Mouse (Mus musculus) CH12.LX (cell line): ENCODE results near the gene Rgr. TPM values are rescaled to one million over a fixed set of nuclear protein-coding genes. Genes with fewer than 3 reads are reported as not detected.
A peak's percentile ranks its signal among the peaks of the same experiment; 100 is the strongest.

Source experiments
- DNase-seq: peaks from one replicate; pipeline ENCODE4 v3.0.0-alpha.2; 2013; ENCODE audit errors: extremely low read depth
- H3K27ac ChIP-seq: 2 replicates; pipeline ENCODE4 v1.5.1; 2012; ENCODE audit warnings: low read depth, mild to moderate bottlenecking, control low read depth, moderate library complexity; ENCODE audit not compliant: insufficient read depth
- H3K27me3 ChIP-seq: replicated peaks from 2 replicates; pipeline ENCODE3; 2012; ENCODE audit warnings: inconsistent platforms
- H3K36me3 ChIP-seq, 2 experiments: replicated peaks in 1 of 2; 2 replicates each; pipeline versions ENCODE3 to v1.6.1; 2012; ENCODE audit warnings: inconsistent platforms in 1 of 2, low read length in 1 of 2, mild to moderate bottlenecking in 1 of 2, mixed read lengths in 1 of 2, moderate library complexity in 1 of 2; ENCODE audit not compliant: control insufficient read depth in 1 of 2, insufficient read depth in 1 of 2
- H3K4me1 ChIP-seq, 2 experiments: 2 replicates each; pipeline ENCODE4 v1.6.1; 2012; ENCODE audit warnings: inconsistent platforms in 1 of 2, moderate library complexity in 1 of 2; ENCODE audit not compliant: insufficient read depth in 2 of 2, control insufficient read depth in 1 of 2
- H3K4me2 ChIP-seq: 2 replicates; pipeline ENCODE4 v1.6.1; 2012; ENCODE audit warnings: low read depth, mild to moderate bottlenecking, control low read depth; ENCODE audit not compliant: poor library complexity, insufficient read depth, severe bottlenecking
- H3K4me3 ChIP-seq, 3 experiments: fragments of 150-350 bp in 1 of 3; sonication (generic) in 1 of 3; replicated peaks in 1 of 3; 2 replicates each; pipeline versions ENCODE3 to v1.5.1; 2011 to 2012; ENCODE audit warnings: low read depth in 2 of 3, low read length in 2 of 3, mild to moderate bottlenecking in 2 of 3, moderate library complexity in 2 of 3, control low read depth in 1 of 3, improper control_type of control experiment in 1 of 3, inconsistent platforms in 1 of 3, mixed read lengths in 1 of 3; ENCODE audit not compliant: poor library complexity in 1 of 3
- H3K79me2 ChIP-seq: replicated peaks from 2 replicates; pipeline ENCODE4 v1.6.1; 2012; ENCODE audit warnings: mild to moderate bottlenecking, moderate library complexity; ENCODE audit not compliant: control insufficient read depth, poor library complexity, insufficient read depth, severe bottlenecking; ENCODE audit errors: extremely low read depth
- H3K9ac ChIP-seq: 2 replicates; pipeline ENCODE4 v1.6.1; 2012; ENCODE audit warnings: low read depth, mild to moderate bottlenecking, control low read depth, moderate library complexity; ENCODE audit not compliant: insufficient read depth
- H3K9me3 ChIP-seq: replicated peaks from 2 replicates; pipeline ENCODE3; 2012; ENCODE audit warnings: low read length, inconsistent platforms, mixed read lengths
- BHLHE40 ChIP-seq: IDR thresholded peaks from 2 replicates; pipeline ENCODE4 v1.6.1; 2011; ENCODE audit warnings: mild to moderate bottlenecking, low read depth, low read length, improper control_type of control experiment
- CHD1 ChIP-seq: IDR thresholded peaks from 2 replicates; pipeline ENCODE4 v1.6.1; 2012; ENCODE audit warnings: low read depth, low read length, improper control_type of control experiment, inconsistent platforms
- CTCF ChIP-seq, 2 experiments: IDR thresholded peaks in 1 of 2; conservative IDR thresholded peaks in 1 of 2; 2 replicates each; pipeline ENCODE4 v1.5.1; 2011 to 2012; ENCODE audit warnings: low read depth in 2 of 2, low read length in 2 of 2, improper control_type of control experiment in 1 of 2, inconsistent platforms in 1 of 2, mild to moderate bottlenecking in 1 of 2, moderate library complexity in 1 of 2
- ELF1 ChIP-seq: IDR thresholded peaks from 2 replicates; pipeline ENCODE4 v1.6.1; 2014; ENCODE audit warnings: low read depth, mild to moderate bottlenecking, inconsistent platforms, low read length, improper control_type of control experiment
- GABPA ChIP-seq: IDR thresholded peaks from 2 replicates; pipeline ENCODE4 v1.6.1; 2012; ENCODE audit warnings: low read depth, low read length, improper control_type of control experiment, inconsistent platforms; ENCODE audit not compliant: insufficient replicate concordance
- IRF4 ChIP-seq: IDR thresholded peaks from 2 replicates; pipeline ENCODE4 v1.6.1; 2014; ENCODE audit warnings: low read depth, mild to moderate bottlenecking, inconsistent platforms, low read length, improper control_type of control experiment
- MAFK ChIP-seq: IDR thresholded peaks from 2 replicates; pipeline ENCODE4 v1.6.1; 2011; ENCODE audit warnings: low read length, improper control_type of control experiment; ENCODE audit not compliant: insufficient replicate concordance
- MAZ ChIP-seq: IDR thresholded peaks from 2 replicates; pipeline ENCODE4 v1.6.1; 2012; ENCODE audit warnings: low read depth, mild to moderate bottlenecking, inconsistent platforms, low read length, improper control_type of control experiment, moderate library complexity
- MYC ChIP-seq: IDR thresholded peaks from 2 replicates; pipeline ENCODE4 v1.6.1; 2011; ENCODE audit warnings: low read depth, mild to moderate bottlenecking, improper control_type of control experiment, low read length
- NELFE ChIP-seq: IDR thresholded peaks from 2 replicates; pipeline ENCODE4 v1.6.1; 2011; ENCODE audit warnings: low read depth, low read length, improper control_type of control experiment
- POLR2A ChIP-seq: IDR thresholded peaks from 2 replicates; pipeline ENCODE4 v1.6.1; 2011; ENCODE audit warnings: low read depth, mild to moderate bottlenecking, improper control_type of control experiment, low read length
- RAD21 ChIP-seq: IDR thresholded peaks from 2 replicates; pipeline ENCODE4 v1.6.1; 2011; ENCODE audit warnings: low read depth, mild to moderate bottlenecking, low read length, improper control_type of control experiment, moderate library complexity
- SMC3 ChIP-seq: IDR thresholded peaks from 2 replicates; pipeline ENCODE4 v1.6.1; 2011; ENCODE audit warnings: low read depth, low read length, improper control_type of control experiment
- USF1 ChIP-seq: IDR thresholded peaks from 2 replicates; pipeline ENCODE4 v1.6.1; 2014; ENCODE audit warnings: low read depth, mild to moderate bottlenecking, inconsistent platforms, low read length, improper control_type of control experiment
- ZC3H11A ChIP-seq: IDR thresholded peaks from 2 replicates; pipeline ENCODE4 v1.6.1; 2012; ENCODE audit warnings: low read depth, mild to moderate bottlenecking, inconsistent platforms, low read length, improper control_type of control experiment
- ZMIZ1 ChIP-seq: IDR thresholded peaks from 2 replicates; pipeline ENCODE4 v1.6.1; 2012; ENCODE audit warnings: low read depth, mild to moderate bottlenecking, inconsistent platforms, low read length, improper control_type of control experiment
- dilution Hi-C: fragments of 300-500 bp; cut with MboI; formaldehyde crosslinking; loops from 2 replicates; pipeline ENCODE4 v1.14.3; 2020; ENCODE audit warnings: low sequenced_read_pairs; ENCODE audit not compliant: extremely low pct_unique_long_range_greater_than_20kb, extremely low pct_ligation_motif_present
- in situ Hi-C: fragments of 300-500 bp; cut with MboI; formaldehyde crosslinking; loops from 3 replicates; pipeline ENCODE4 v1.14.3; 2019; ENCODE audit warnings: low sequenced_read_pairs, low pct_ligation_motif_present, low pct_unique_long_range_greater_than_20kb, mixed read lengths
- polyA plus RNA-seq: library from polyadenylated mRNA; unstranded; fragments of >175 nt; gene quantifications from 2 replicates; pipeline ENCODE4 v1.2.1, GENCODE M21; 2012; ENCODE audit warnings: low read depth; ENCODE audit not compliant: insufficient read length
- total RNA-seq, 2 experiments: library from RNA; depleted of rRNA; stranded (reverse); fragments of 300-350 nt in 1 of 2; fragments of >200 nt in 1 of 2; gene quantifications; 2 replicates each; pipeline ENCODE4 v1.2.3; 2012 to 2014

Gene Rgr
- total and polyA plus RNA-seq, 3 experiments, result not detected

DNA sequence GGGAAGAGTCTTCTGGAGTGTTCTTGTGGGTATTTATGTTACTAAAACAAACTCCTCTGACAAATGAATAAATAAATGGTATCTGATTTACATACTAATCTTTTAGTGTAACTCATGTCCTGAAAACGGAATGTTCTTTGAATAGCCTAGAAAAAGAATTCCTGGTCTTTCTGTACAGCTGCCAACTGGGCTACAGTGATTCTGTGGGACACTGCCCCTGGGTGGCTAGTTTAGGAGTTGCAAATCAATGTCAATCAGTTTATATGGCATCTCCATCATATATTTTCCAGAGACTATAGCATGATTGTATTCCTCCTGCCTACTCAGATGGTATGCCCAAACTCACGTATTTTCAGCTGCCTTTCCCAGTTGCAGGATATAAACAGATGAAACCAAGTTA is 16.1 kb upstream of the Rgr start:
- no peak for DNase-seq
- TF ChIP-seq IRF4, result no peak
- TF ChIP-seq GABPA, result no peak
- no peak for TF ChIP-seq CHD1
- TF ChIP-seq MAFK, result no peak
- no peak for TF ChIP-seq ZMIZ1
- no peak for TF ChIP-seq ELF1
- TF ChIP-seq MYC, result no peak
- Histone ChIP-seq H3K9me3 (no peaks in the 10 kb centered on the region), H3K4me2 (no peak overlapping the region), H3K9ac (no peak overlapping the region), H3K27ac (no peak overlapping the region), H3K4me1 (no peaks in the 10 kb centered on the region), H3K4me3 (no peak overlapping the region), H3K36me3 (no peaks in the 10 kb centered on the region), H3K27me3 (peaks cover 63% of the 10 kb centered on the region), H3K79me2 (no peaks in the 10 kb centered on the region)
- dilution Hi-C loops, result no loop called here
- in situ Hi-C loops, result no loop called here

DNA sequence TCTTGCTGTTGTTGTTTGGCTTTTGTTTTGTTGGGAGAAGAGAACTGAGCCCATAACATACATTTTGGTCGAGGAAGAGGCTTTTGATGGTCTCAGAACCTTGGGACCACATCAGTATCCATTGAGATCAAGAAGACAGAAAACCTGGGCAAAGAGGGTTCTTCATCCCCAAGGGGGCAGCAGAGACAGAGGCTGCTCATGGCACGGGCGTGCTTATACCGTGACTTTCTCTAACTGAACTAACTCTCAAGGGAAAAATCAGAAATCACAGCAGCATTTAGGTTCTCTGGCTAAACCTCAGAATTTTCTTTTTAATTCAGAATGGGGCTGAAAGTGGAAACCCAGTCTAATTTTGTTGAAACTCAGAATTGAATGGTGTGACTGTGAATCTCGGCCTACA is 14.3 kb downstream of the Rgr start:
- no peak overlapping the region for H3K27ac ChIP-seq
- no peak overlapping the region for H3K4me3 ChIP-seq
- in situ Hi-C loops (no loop called here), dilution Hi-C loops (no loop called here)
- 0 out of 2 replicates have a peak overlapping the region, but pooled peaks have one; percentile 30 for H3K4me2 ChIP-seq
- TF ChIP-seq BHLHE40 (peak; percentile 76), RAD21 (peak; percentile 38), CTCF (conservative IDR thresholded peaks at IDR 0.05 in 1 of 2, IDR thresholded peaks at IDR 0.05 in 1 of 2; ENCODE audit: low read depth in 2 of 2, low read length in 2 of 2) (peak in 1 of 2 experiments; percentile 57; a peak in 2 of 4 replicates), SMC3 (peak; percentile 15; the same call in 1 of the 2 replicates), USF1 (no peak)
- no peaks in the 10 kb centered on the region for H3K79me2 ChIP-seq
- H3K9me3 ChIP-seq, result no peaks in the 10 kb centered on the region
- DNase-seq, result peak; percentile 24
- H3K27me3 ChIP-seq, result peaks cover 38% of the 10 kb centered on the region
- H3K4me1 ChIP-seq, result 0 out of 4 replicates have a peak, but pooled peaks cover 0 to 5% of the 10 kb centered on the region in 2 experiments
- H3K9ac ChIP-seq, result no peak overlapping the region
- no peaks in the 10 kb centered on the region for H3K36me3 ChIP-seq

GRCm38 (mm10) chr14:37033241-37033640 is 15.5 kb downstream of the Rgr start:
- H3K27me3 ChIP-seq, result peaks cover 29% of the 10 kb centered on the region
- no peaks in the 10 kb centered on the region for H3K79me2 ChIP-seq
- in situ Hi-C loops (no loop called here), dilution Hi-C loops (no loop called here)
- no peak overlapping the region for H3K27ac ChIP-seq
- peak overlapping the region in 2 of 3 experiments; percentile 35 to 55 for H3K4me3 ChIP-seq
- TF ChIP-seq RAD21 (peak; percentile 90), MAZ (no peak), POLR2A (no peak), ZC3H11A (peak; percentile 19; the same call in 1 of the 2 replicates), SMC3 (peak; percentile 84), CTCF (conservative IDR thresholded peaks at IDR 0.05 in 1 of 2, IDR thresholded peaks at IDR 0.05 in 1 of 2; ENCODE audit: low read depth in 2 of 2, low read length in 2 of 2) (peak; percentile 94 to 96), NELFE (no peak)
- H3K36me3 ChIP-seq, result no peaks in the 10 kb centered on the region
- peak overlapping the region; percentile 100 for H3K4me2 ChIP-seq
- no peaks in the 10 kb centered on the region for H3K9me3 ChIP-seq
- H3K4me1 ChIP-seq, result 0 out of 4 replicates have a peak, but pooled peaks cover 0 to 5% of the 10 kb centered on the region in 2 experiments
- peak overlapping the region; percentile 57 for H3K9ac ChIP-seq
- DNase-seq, result peak; percentile 56
